Mouse (Mus musculus) kidney, embryonic 15.5 days (tissue): ENCODE data around the gene Mut. TPM values are rescaled to one million over a fixed set of nuclear protein-coding genes. Genes with fewer than 3 reads are reported as not detected.

ENCODE experiments used
- ATAC-seq: fragments of 200-750 bp; cut with Nextera tagmentation; replicated peaks from 2 replicates; pipeline ENCODE4 v1.8.0; 2017; ENCODE audit warnings: moderate TSS enrichment; ENCODE audit not compliant: low FRiP score
- H3K27ac ChIP-seq: fragments of 300-500 bp; sonication (generic); 2 replicates; pipeline ENCODE4 v1.5.1; 2015; ENCODE audit warnings: mild to moderate bottlenecking, inconsistent platforms
- H3K27me3 ChIP-seq: fragments of 300-500 bp; sonication (generic); 2 replicates; pipeline ENCODE4 v1.6.1; 2015; ENCODE audit warnings: inconsistent platforms
- H3K36me3 ChIP-seq: fragments of 300-500 bp; sonication (generic); 2 replicates; pipeline ENCODE4 v1.6.1; 2015; ENCODE audit warnings: inconsistent platforms
- H3K4me1 ChIP-seq: fragments of 300-500 bp; sonication (generic); 2 replicates; pipeline ENCODE4 v1.6.1; 2015; ENCODE audit warnings: inconsistent platforms
- H3K4me2 ChIP-seq: fragments of 300-500 bp; sonication (generic); 2 replicates; pipeline ENCODE4 v1.6.1; 2015; ENCODE audit warnings: moderate library complexity, mild to moderate bottlenecking, inconsistent platforms
- H3K4me3 ChIP-seq: fragments of 300-500 bp; sonication (generic); replicated peaks from 2 replicates; pipeline ENCODE4 v1.5.1; 2015; ENCODE audit warnings: mild to moderate bottlenecking, inconsistent platforms
- H3K9ac ChIP-seq: fragments of 300-500 bp; sonication (generic); 2 replicates; pipeline ENCODE4 v1.6.1; 2015; ENCODE audit warnings: mild to moderate bottlenecking, inconsistent platforms
- H3K9me3 ChIP-seq: fragments of 300-500 bp; sonication (generic); replicated peaks from 2 replicates; pipeline ENCODE4 v1.6.1; 2016; ENCODE audit warnings: inconsistent platforms
- WGBS: fragments of 180-500 bp; shearing (Covaris S2); methylation state at CpG from one replicate; pipeline ENCODE4 v1.1.7; 2015; ENCODE audit warnings: mixed read lengths; 5-methylcytosine and 5-hydroxymethylcytosine counted together
- polyA plus RNA-seq: library from polyadenylated mRNA; unstranded; fragments of >200 nt; fragmentation: Nextera tagmentation; extraction: Ambion mirVana; gene quantifications from 2 replicates; pipeline ENCODE4 v1.2.1, GENCODE M21; 2015

The Mut gene
- polyA plus RNA-seq, 1 experiment from 2014 or later: 52.4 TPM

GRCm38 (mm10) chr17:40977914-40978313 lies 43.4 kb downstream of the Mut start:
- ATAC-seq: no peak
- no peak overlapping the region for H3K9ac ChIP-seq
- H3K36me3 ChIP-seq: no peaks in the 10 kb centered on the region
- H3K9me3 ChIP-seq: no peaks in the 10 kb centered on the region
- no peaks in the 10 kb centered on the region for H3K27me3 ChIP-seq
- no peak overlapping the region for H3K27ac ChIP-seq
- WGBS: 72% methylated on average over 11 of the region's 11 CpGs
- H3K4me2 ChIP-seq: no peak overlapping the region
- no peak overlapping the region for H3K4me3 ChIP-seq
- H3K4me1 ChIP-seq: no peaks in the 10 kb centered on the region

- no peaks in the 10 kb centered on the region for H3K4me1 ChIP-seq
- H3K9me3 ChIP-seq: no peaks in the 10 kb centered on the region
- no peak overlapping the region for H3K9ac ChIP-seq
- H3K4me2 ChIP-seq: no peak overlapping the region
- 18% methylated on average over 3 of the region's 3 CpGs for WGBS
- H3K4me3 ChIP-seq: no peak overlapping the region
- no peaks in the 10 kb centered on the region for H3K27me3 ChIP-seq
- no peak overlapping the region for H3K27ac ChIP-seq
- no peaks in the 10 kb centered on the region for H3K36me3 ChIP-seq
- no peak for ATAC-seq
Observed at GRCm38 (mm10) chr17:40992102-40992501, 57.6 kb downstream of the Mut start.

Other genes starting within 250 kb of the Mut start
- gene Esp1, start 207.6 kb upstream of the Mut start, polyA plus RNA-seq: not detected in 2 replicates
- not detected in 2 replicates for gene Crisp2, start 127.7 kb upstream of the Mut start, polyA plus RNA-seq
- gene Rhag, start 123.6 kb upstream of the Mut start, polyA plus RNA-seq: 1.9 and 3.8 TPM in 2 replicates
- 1.5 and 1.8 TPM in 2 replicates for gene 9130008F23Rik, start 54.1 kb upstream of the Mut start, polyA plus RNA-seq
- gene Glyatl3, start 20.3 kb upstream of the Mut start, polyA plus RNA-seq: not detected in 2 replicates
- 28.2 and 30.8 TPM in 2 replicates for gene Cenpq, start 362 bp downstream of the Mut start, polyA plus RNA-seq